Mouse (Mus musculus): ENCODE data around the gene Ano1. TPM values are rescaled to one million over a fixed set of nuclear protein-coding genes. Genes with fewer than 3 reads are reported as not detected.

The Ano1 gene
- polyA plus RNA-seq, 1 experiment from 2014 or later = 14.9 TPM

DNA sequence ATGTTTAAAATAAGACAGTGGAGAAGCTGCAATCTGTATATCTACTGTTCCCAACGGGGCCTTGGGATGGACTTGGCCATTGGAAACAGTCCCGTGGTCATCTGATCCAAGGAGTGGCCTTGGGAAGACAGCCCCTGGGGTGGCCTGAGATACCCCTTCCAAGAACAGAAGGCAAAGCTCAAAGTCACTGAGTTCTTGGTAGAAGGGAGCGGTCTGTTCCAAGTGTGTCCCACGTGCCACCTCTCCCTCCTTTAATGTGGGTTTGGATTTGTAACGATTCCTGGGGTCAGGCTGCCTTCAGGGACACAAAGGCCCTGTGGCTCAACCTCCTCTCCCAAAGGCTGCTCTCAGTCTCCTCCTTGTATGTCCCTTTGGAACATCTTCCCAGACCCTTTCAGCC lies 7.9 kb downstream of the Ano1 start:
- DNase-seq = no peak
- no peak overlapping the region for H3K4me2 ChIP-seq (ENCODE audit: low read length)
- ATAC-seq (ENCODE audit: low FRiP score, low TSS enrichment) = no peak
- no peak overlapping the region for H3K27ac ChIP-seq (replicated peaks; ENCODE audit: low read depth, low read length)
- H3K4me1 ChIP-seq (ENCODE audit: control insufficient read depth, insufficient read depth, low read length) = peaks cover 10% of the 10 kb centered on the region; the same call in 1 of the 2 replicates
- 90% methylated on average over 5 of the region's 5 CpGs for WGBS
- no peak overlapping the region for H3K9ac ChIP-seq (replicated peaks; ENCODE audit: low read length)
- H3K4me3 ChIP-seq (replicated peaks; ENCODE audit: low read depth, low read length) = no peak overlapping the region
- H3K27me3 ChIP-seq (ENCODE audit: control insufficient read depth, insufficient read depth, low read length) = no peaks in the 10 kb centered on the region
- H3K9me3 ChIP-seq (ENCODE audit: control insufficient read depth, low read length) = no peaks in the 10 kb centered on the region
- no peaks in the 10 kb centered on the region for H3K36me3 ChIP-seq (ENCODE audit: control insufficient read depth, insufficient read depth, low read length)

DNA sequence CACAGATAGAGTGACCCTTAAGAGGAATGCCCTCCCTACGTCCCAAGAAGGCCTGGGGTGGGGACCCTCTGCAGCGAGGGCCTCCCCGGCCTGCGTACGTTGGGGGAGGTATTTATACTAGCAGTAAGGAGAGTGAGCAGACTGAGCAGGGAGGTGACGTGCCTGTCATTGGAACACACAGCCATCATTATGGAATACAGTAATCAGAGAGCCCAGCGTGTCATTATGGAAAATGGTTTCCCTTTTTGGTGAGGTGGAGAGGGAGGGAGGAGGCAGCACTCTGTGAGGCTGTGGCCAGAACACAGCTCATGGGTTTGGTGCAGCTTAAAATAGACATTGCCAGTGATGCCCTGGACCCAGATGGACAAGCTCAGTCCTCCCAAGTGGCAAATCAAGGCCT lies 11.1 kb downstream of the Ano1 start:
- Histone ChIP-seq H3K4me3 (replicated peaks; ENCODE audit: low read depth, low read length) (no peak overlapping the region), H3K36me3 (ENCODE audit: control insufficient read depth, insufficient read depth, low read length) (no peaks in the 10 kb centered on the region), H3K9me3 (ENCODE audit: control insufficient read depth, low read length) (no peaks in the 10 kb centered on the region), H3K4me2 (ENCODE audit: low read length) (no peak overlapping the region), H3K4me1 (ENCODE audit: control insufficient read depth, insufficient read depth, low read length) (peaks cover 19% of the 10 kb centered on the region), H3K27ac (replicated peaks; ENCODE audit: low read depth, low read length) (no peak overlapping the region), H3K27me3 (ENCODE audit: control insufficient read depth, insufficient read depth, low read length) (no peaks in the 10 kb centered on the region), H3K9ac (replicated peaks; ENCODE audit: low read length) (no peak overlapping the region)
- DNase-seq (no peak), ATAC-seq (ENCODE audit: low FRiP score, low TSS enrichment) (0 out of 2 replicates have a peak, but pooled peaks have one; percentile 14)
- 49% methylated on average over 7 of the region's 7 CpGs for WGBS

DNA sequence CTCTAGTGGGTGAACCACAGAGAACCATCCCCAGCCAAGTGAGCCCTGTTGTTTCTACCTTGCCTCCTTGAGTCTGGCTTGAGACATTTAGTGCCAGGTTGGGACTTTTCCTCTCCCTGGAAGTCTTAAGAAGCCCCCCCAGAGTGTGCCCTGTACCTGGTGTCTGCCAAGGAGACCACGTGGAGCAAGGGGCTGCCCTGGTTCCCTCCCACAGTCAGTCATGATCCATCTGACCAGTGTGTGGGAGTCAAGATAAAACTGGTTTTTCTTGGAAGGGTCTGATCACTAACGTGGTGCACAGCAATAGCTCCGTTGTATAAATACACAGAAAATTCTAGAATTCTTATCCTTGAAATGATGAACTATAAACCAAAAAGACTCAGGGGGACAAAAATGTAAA lies 12.0 kb downstream of the Ano1 start:
- WGBS = 57% methylated on average over 3 of the region's 3 CpGs
- Histone ChIP-seq H3K36me3 (ENCODE audit: control insufficient read depth, insufficient read depth, low read length) (no peaks in the 10 kb centered on the region), H3K9ac (replicated peaks; ENCODE audit: low read length) (no peak overlapping the region), H3K27me3 (ENCODE audit: control insufficient read depth, insufficient read depth, low read length) (no peaks in the 10 kb centered on the region), H3K4me1 (ENCODE audit: control insufficient read depth, insufficient read depth, low read length) (peaks cover 19% of the 10 kb centered on the region), H3K4me3 (replicated peaks; ENCODE audit: low read depth, low read length) (no peak overlapping the region), H3K4me2 (ENCODE audit: low read length) (no peak overlapping the region), H3K9me3 (ENCODE audit: control insufficient read depth, low read length) (no peaks in the 10 kb centered on the region), H3K27ac (replicated peaks; ENCODE audit: low read depth, low read length) (no peak overlapping the region)
- ATAC-seq (ENCODE audit: low FRiP score, low TSS enrichment) (no peak), DNase-seq (no peak)

DNA sequence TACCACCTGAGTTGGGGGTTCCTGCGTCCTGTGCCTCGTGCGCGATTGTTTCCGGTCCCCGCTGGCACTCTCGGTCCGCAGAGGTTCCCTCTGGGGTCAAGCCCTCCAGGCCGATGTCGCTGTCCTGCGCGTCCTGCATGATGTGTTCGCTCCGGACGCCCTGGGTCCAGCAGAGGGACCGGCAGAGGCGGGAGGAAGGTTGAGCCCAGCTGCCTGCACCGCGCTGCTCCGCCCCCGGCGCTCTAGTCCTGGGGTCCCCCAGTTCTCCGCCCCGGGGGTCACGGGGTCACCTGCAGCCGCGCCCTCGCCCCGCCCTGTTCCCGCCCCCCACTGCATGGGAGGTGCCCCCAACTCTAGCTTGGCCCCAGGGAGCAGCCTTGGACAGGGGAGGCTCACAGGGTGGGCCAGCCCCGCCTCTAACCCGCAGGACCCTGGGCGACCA lies 13.4 kb downstream of the Ano1 start:
- DNase-seq = peak; percentile 53
- Histone ChIP-seq H3K9ac (replicated peaks; ENCODE audit: low read length) (peak overlapping the region; percentile 58), H3K27ac (replicated peaks; ENCODE audit: low read depth, low read length) (no peak overlapping the region), H3K27me3 (ENCODE audit: control insufficient read depth, insufficient read depth, low read length) (no peaks in the 10 kb centered on the region), H3K4me3 (replicated peaks; ENCODE audit: low read depth, low read length) (peak overlapping the region; percentile 42), H3K4me1 (ENCODE audit: control insufficient read depth, insufficient read depth, low read length) (peaks cover 19% of the 10 kb centered on the region), H3K4me2 (ENCODE audit: low read length) (peak overlapping the region; percentile 90), H3K36me3 (ENCODE audit: control insufficient read depth, insufficient read depth, low read length) (no peaks in the 10 kb centered on the region), H3K9me3 (ENCODE audit: control insufficient read depth, low read length) (no peaks in the 10 kb centered on the region)
- ATAC-seq (ENCODE audit: low FRiP score, low TSS enrichment) = no peak
- WGBS = under 1% methylated on average over 32 of the region's 33 CpGs

DNA sequence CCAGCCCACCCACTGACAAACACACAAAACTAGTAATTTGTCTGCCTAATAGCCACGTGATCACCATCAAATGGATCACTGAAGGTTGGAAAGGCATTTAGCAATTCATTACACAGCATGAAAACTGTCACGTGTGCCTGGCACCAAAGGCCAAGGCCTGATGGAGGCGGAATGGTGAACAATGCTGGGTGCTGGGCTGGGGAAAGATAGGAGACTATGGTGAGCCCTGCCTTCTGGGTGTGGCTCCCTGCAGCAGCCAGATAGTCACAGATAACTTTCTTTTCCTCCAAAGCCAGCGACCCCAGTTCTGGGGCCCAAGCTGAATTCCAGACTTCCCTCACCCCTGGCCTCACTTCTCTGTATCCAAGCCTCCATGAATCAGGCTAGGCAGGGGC lies 19.9 kb downstream of the Ano1 start:
- Histone ChIP-seq H3K4me3 (replicated peaks; ENCODE audit: low read depth, low read length) (no peak overlapping the region), H3K4me2 (ENCODE audit: low read length) (no peak overlapping the region)
- no peak for DNase-seq

DNA sequence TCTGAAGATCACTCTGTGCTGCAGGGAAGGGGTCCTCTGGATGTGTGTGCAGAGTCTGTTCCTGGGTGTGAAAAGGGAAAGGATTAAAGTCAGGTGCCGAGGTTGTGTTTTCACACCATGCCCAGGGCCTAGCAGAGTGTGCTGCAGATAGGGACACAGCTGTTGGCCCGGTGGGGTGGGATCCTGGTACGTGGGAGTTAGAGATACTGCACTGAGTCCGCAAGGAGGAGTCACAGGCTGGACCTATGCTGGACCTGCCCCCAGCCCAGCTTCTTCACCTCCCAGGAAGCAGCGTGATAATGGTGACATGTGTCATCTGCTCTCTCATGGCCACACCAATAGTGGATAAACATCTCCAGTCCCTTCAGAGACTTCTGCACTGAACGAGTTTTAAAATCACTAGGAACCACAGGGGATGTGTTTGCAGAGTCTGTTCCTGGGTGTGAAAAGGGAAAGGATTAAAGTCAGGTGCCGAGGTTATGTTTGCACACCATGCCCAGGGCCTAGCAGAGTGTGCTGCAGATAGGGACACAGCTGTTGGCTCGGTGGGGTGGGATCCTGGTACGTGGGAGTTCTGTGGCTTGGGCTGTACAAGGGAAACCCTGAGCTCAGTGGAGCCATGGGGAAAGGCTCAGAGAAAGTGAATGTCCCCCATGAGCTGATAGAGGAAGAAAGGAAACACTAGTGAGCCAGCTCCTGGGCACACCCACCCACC lies 20.4 kb downstream of the Ano1 start:
- no peak overlapping the region for H3K4me3 ChIP-seq (replicated peaks; ENCODE audit: low read depth, low read length)
- H3K4me1 ChIP-seq (ENCODE audit: control insufficient read depth, insufficient read depth, low read length) = no peaks in the 10 kb centered on the region
- no peaks in the 10 kb centered on the region for H3K36me3 ChIP-seq (ENCODE audit: control insufficient read depth, insufficient read depth, low read length)
- H3K27me3 ChIP-seq (ENCODE audit: control insufficient read depth, insufficient read depth, low read length) = no peaks in the 10 kb centered on the region
- no peak overlapping the region for H3K4me2 ChIP-seq (ENCODE audit: low read length)
- no peak overlapping the region for H3K27ac ChIP-seq (replicated peaks; ENCODE audit: low read depth, low read length)
- 68% methylated on average over 9 of the region's 9 CpGs for WGBS
- ATAC-seq (ENCODE audit: low FRiP score, low TSS enrichment) = no peak
- no peak overlapping the region for H3K9ac ChIP-seq (replicated peaks; ENCODE audit: low read length)
- H3K9me3 ChIP-seq (ENCODE audit: control insufficient read depth, low read length) = no peaks in the 10 kb centered on the region
- no peak for DNase-seq

More for the DNA sequence above, 19.9 kb downstream of the Ano1 start:
- ATAC-seq (ENCODE audit: low FRiP score, low TSS enrichment) = no peak
- no peaks in the 10 kb centered on the region for H3K4me1 ChIP-seq (ENCODE audit: control insufficient read depth, insufficient read depth, low read length)
- H3K27ac ChIP-seq (replicated peaks; ENCODE audit: low read depth, low read length) = no peak overlapping the region
- 34% methylated on average over 4 of the region's 4 CpGs for WGBS
- H3K27me3 ChIP-seq (ENCODE audit: control insufficient read depth, insufficient read depth, low read length) = no peaks in the 10 kb centered on the region
- H3K36me3 ChIP-seq (ENCODE audit: control insufficient read depth, insufficient read depth, low read length) = no peaks in the 10 kb centered on the region
- no peak overlapping the region for H3K9ac ChIP-seq (replicated peaks; ENCODE audit: low read length)
- H3K9me3 ChIP-seq (ENCODE audit: control insufficient read depth, low read length) = no peaks in the 10 kb centered on the region

DNA sequence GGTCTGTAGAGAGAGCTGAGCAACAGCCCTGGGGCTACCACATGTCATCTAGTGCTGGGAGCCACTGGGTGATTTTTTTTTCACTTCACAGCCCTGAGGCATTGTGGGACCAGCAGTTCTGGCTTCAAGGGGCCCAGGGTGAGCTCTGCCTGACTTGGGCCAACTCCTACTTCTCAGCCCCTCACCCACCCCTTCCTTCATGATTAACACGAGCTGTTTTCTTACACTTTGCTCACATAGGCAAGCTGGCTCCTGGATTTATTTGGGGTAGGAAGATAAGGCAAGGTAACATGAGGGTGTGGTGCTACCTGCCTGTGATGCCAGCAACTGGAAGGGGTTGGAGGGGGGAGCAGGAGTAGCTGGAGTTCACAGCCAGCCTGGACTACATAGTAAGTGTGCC lies 27.5 kb downstream of the Ano1 start:
- no peak overlapping the region for H3K9ac ChIP-seq (replicated peaks; ENCODE audit: low read length)
- H3K27ac ChIP-seq (replicated peaks; ENCODE audit: low read depth, low read length) = no peak overlapping the region
- no peaks in the 10 kb centered on the region for H3K9me3 ChIP-seq (ENCODE audit: control insufficient read depth, low read length)
- ATAC-seq (ENCODE audit: low FRiP score, low TSS enrichment) (no peak), DNase-seq (no peak)
- no peaks in the 10 kb centered on the region for H3K4me1 ChIP-seq (ENCODE audit: control insufficient read depth, insufficient read depth, low read length)
- no peak overlapping the region for H3K4me3 ChIP-seq (replicated peaks; ENCODE audit: low read depth, low read length)
- WGBS = 84% methylated on average over 1 of the region's 1 CpGs
- H3K4me2 ChIP-seq (ENCODE audit: low read length) = no peak overlapping the region
- H3K27me3 ChIP-seq (ENCODE audit: control insufficient read depth, insufficient read depth, low read length) = no peaks in the 10 kb centered on the region
- H3K36me3 ChIP-seq (ENCODE audit: control insufficient read depth, insufficient read depth, low read length) = no peaks in the 10 kb centered on the region

DNA sequence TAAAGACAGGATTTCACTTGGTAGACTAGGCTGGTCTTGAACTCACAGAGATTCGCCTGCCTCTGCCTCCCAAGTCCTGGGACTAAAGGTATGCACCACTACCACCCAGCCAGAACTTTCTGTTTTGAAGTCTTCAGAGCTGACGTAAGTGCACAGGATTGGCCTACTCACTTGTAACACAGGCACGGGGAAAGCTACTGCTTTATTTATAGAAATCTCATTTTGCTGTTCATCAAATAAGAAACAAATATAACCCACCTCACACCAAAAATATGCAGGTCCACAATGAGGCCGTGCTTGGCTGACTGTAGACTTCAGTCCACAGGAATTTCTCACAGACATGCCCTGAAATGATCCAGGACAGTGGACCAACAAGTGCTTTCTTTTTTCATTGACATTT lies 31.8 kb downstream of the Ano1 start:
- Histone ChIP-seq H3K9me3 (ENCODE audit: control insufficient read depth, low read length) (no peaks in the 10 kb centered on the region), H3K27me3 (ENCODE audit: control insufficient read depth, insufficient read depth, low read length) (no peaks in the 10 kb centered on the region), H3K27ac (replicated peaks; ENCODE audit: low read depth, low read length) (no peak overlapping the region), H3K36me3 (ENCODE audit: control insufficient read depth, insufficient read depth, low read length) (no peaks in the 10 kb centered on the region), H3K4me1 (ENCODE audit: control insufficient read depth, insufficient read depth, low read length) (no peaks in the 10 kb centered on the region), H3K9ac (replicated peaks; ENCODE audit: low read length) (no peak overlapping the region), H3K4me3 (replicated peaks; ENCODE audit: low read depth, low read length) (no peak overlapping the region), H3K4me2 (ENCODE audit: low read length) (no peak overlapping the region)
- ATAC-seq (ENCODE audit: low FRiP score, low TSS enrichment) (no peak), DNase-seq (no peak)
- 91% methylated on average over 4 of the region's 4 CpGs for WGBS

DNA sequence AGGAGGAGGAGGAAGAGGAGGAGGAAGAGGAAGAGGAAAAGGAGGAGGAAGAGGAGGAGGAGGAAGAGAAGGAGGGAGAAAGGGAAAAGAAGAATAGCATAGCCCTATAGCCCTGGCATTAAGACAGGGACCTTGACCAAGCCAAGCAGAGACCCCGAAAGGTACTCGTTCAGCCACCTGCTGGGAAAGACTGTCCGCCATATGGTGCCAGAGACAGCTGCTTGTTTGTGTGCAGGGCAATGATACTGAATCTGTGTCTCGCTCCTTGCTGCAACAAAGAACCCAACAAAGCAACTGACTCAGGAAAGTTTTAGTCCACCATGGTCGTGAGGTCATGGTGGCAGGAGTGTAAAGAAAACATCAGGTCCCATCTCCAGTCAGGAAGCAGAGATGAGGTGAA lies 34.0 kb downstream of the Ano1 start:
- H3K36me3 ChIP-seq (ENCODE audit: control insufficient read depth, insufficient read depth, low read length) = no peaks in the 10 kb centered on the region
- no peak overlapping the region for H3K27ac ChIP-seq (replicated peaks; ENCODE audit: low read depth, low read length)
- DNase-seq = no peak
- no peak overlapping the region for H3K4me3 ChIP-seq (replicated peaks; ENCODE audit: low read depth, low read length)
- H3K9me3 ChIP-seq (ENCODE audit: control insufficient read depth, low read length) = no peaks in the 10 kb centered on the region
- H3K4me2 ChIP-seq (ENCODE audit: low read length) = no peak overlapping the region
- 87% methylated on average over 5 of the region's 5 CpGs for WGBS
- no peaks in the 10 kb centered on the region for H3K4me1 ChIP-seq (ENCODE audit: control insufficient read depth, insufficient read depth, low read length)
- H3K27me3 ChIP-seq (ENCODE audit: control insufficient read depth, insufficient read depth, low read length) = no peaks in the 10 kb centered on the region
- no peak for ATAC-seq (ENCODE audit: low FRiP score, low TSS enrichment)
- H3K9ac ChIP-seq (replicated peaks; ENCODE audit: low read length) = no peak overlapping the region
